Mouse (Mus musculus): Measurements from ENCODE around the gene Lrwd1. TPM values are rescaled to one million over a fixed set of nuclear protein-coding genes. Genes with fewer than 3 reads are reported as not detected.

Lrwd1 gene
- 0.37 TPM for polyA plus RNA-seq (2014; fragmentation: Illumina TruSeq; extraction: RNeasy Lipid Tissue Mini Kit (QIAGEN cat#74804); ENCODE audit: low replicate concordance)

DNA sequence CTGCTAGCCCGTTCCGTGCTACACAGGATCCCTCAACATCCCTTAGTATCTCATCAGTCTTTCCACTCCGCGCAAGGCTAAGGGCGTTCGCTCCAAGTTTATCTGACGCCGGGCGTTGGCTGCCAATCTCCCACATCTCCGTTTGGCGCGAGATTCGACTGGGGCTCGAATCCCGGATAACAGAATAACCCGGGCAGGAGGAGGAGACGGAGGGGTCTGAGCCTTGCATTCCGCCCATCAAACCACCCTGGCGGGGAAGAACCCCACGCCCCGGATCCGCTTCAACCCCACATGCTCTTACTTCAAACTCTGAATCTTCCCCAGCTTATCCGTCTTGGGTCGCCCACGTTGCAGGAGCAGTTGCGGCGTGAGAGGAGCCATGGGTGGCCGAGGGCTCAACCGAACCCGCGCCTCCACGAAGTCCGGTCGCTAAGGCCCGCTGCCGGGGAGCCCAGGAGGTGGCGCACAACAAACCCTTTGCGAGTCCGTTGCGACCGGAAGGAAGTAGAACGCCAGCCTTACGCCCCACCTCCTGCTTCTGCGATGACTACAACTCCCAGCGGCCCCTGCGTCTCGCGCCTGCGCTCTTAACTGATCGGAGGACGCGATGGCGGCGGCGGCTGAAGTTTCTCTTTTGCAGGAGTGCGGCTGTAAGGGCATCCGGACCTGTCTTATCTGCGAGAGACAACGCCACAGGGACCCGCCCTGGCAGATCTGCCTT is at the start of gene Lrwd1, which contains the start of gene Alkbh4:
Gene Lrwd1, minus strand, starts transcription at position 504 of the 721 bp plus-strand sequence.
Gene Alkbh4, plus strand, starts transcription at position 576 of the 721 bp plus-strand sequence.

DNA sequence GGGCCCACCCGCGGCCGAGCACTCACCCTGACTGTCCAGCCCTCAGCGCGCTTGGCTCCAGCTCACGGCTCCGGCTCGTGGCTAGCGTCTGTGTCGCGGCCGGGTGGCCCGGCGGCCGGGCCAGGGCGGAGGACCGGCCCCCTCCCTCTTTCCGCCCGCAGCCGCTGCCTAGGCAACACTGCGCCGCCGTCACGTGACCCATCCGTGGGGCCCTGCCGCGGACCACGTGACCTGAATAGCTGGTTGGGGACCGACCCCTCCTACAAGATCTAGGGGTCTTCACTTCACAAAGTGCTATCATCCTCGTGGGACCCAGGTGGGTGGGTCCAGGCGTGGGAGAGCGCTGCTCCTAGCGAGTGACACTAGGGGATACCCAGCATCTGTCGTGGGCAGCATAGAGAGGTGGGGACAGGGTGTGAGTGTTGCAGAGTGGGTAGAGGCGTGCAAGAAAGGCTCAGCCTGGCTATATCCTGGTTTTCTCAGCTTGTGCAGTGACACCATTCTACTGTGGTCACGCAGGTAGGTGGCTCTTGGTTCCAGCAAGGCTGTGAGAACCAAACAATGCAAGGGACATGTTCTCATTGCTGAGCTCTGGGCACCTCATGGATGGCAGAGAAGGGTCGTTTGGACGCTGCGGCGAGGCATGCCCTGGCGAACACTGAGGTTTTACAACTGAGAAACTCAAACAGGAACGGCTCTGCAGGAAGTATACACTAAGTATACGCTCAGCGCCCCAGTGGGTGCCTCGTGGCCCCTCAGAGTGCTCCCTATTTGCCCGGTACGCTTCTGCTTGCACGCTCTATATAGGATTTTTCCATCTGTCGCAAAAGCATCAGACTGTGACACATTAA is 34.9 kb upstream of the Lrwd1 start, which contains the start of gene Orai2:
Gene Orai2, minus strand, starts transcription at position 202 of the 851 bp plus-strand sequence.

DNA sequence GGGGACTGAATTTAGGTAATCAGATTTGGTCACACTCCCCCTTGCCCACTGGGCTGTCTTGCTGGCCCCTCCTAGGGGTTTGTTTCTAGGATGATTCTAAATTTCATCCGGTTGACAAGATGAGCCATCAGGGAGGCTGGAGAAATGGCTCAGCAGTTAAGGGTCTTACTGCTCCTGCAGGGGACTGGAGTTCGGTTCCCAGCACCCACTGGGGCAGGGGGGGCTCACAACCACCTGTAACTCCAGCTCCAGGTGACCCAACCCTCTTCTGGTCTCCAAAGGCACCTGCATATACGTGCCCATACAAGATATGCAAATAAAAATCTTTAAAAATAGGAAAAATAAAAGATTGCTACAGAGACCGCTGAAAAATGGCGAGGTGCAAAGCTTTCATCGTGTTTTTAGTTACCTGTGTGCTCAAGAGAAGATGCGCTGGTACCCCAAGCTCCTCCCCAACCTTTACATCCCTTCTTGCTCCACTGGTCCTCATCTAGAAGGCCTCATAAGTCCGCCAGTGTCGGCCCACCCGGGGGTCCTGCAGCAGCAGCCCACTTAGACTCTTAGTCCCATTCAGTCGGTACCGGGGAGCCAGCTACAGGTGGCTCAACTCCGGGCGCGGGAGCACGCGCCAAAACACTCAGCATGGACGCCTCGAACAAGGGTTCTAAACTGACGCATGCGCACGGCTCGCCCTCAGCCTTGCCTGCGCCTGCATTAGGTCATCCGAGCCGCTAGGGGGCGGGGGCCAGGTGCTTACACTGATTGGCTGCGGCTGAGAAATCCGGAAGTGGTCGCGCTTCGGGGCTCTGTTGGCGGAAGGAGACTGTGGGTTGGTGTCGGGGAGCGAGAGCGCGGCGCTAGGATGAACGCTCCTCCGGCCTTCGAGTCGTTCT is 19.7 kb downstream of the Lrwd1 start, which contains the start of gene Polr2j:
Gene Polr2j, plus strand, starts transcription at position 741 of the 893 bp plus-strand sequence.

DNA sequence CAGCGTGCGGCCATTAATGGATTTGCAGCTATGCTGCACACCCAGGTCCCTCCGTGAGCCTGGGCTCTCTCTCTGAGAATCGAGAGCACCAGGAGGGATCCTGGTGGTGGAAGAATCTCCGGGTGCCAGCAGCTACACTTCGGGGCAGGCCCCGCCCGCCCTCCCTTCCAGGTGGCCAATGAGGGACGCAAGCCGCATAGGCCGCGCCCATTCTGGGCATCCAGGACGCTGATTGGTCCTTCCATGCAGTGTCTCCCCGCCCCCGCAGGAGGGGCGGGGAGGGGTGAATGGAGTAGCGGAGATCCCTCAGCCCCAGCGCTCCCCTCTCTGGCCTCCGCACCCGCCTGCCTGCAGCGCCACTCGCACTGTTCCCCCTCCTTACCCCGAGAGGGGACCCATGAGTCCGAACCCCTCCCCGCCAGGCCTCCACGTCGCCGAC is 52.2 kb downstream of the Lrwd1 start, which contains the start of gene Rasa4:
Gene Rasa4, plus strand, starts transcription at position 248 of the 439 bp plus-strand sequence.

Other genes with a start within 250 kb of the Lrwd1 start
- gene Hspb1, start 248.2 kb downstream of the Lrwd1 start, polyA plus RNA-seq (2014; fragmentation: Illumina TruSeq; extraction: RNeasy Lipid Tissue Mini Kit (QIAGEN cat#74804); ENCODE audit: low replicate concordance): not detected
- 40.8 TPM for gene Ywhag, start 201.5 kb downstream of the Lrwd1 start, polyA plus RNA-seq (2014; fragmentation: Illumina TruSeq; extraction: RNeasy Lipid Tissue Mini Kit (QIAGEN cat#74804); ENCODE audit: low replicate concordance)
- 0.63 TPM for gene Ssc4d, start 161.5 kb downstream of the Lrwd1 start, polyA plus RNA-seq (2014; fragmentation: Illumina TruSeq; extraction: RNeasy Lipid Tissue Mini Kit (QIAGEN cat#74804); ENCODE audit: low replicate concordance)
- gene Zp3, start 156.0 kb downstream of the Lrwd1 start, polyA plus RNA-seq (2014; fragmentation: Illumina TruSeq; extraction: RNeasy Lipid Tissue Mini Kit (QIAGEN cat#74804); ENCODE audit: low replicate concordance): not detected
- 0.07 TPM for gene Dtx2, start 141.3 kb downstream of the Lrwd1 start, polyA plus RNA-seq (2014; fragmentation: Illumina TruSeq; extraction: RNeasy Lipid Tissue Mini Kit (QIAGEN cat#74804); ENCODE audit: low replicate concordance)
- 0.15 TPM for gene Upk3b, start 97.6 kb downstream of the Lrwd1 start, polyA plus RNA-seq (2014; fragmentation: Illumina TruSeq; extraction: RNeasy Lipid Tissue Mini Kit (QIAGEN cat#74804); ENCODE audit: low replicate concordance)
- gene Upk3bl, start 81.6 kb downstream of the Lrwd1 start, polyA plus RNA-seq (2014; fragmentation: Illumina TruSeq; extraction: RNeasy Lipid Tissue Mini Kit (QIAGEN cat#74804); ENCODE audit: low replicate concordance): not detected
- gene Rasa4, start 52.2 kb downstream of the Lrwd1 start, polyA plus RNA-seq (2014; fragmentation: Illumina TruSeq; extraction: RNeasy Lipid Tissue Mini Kit (QIAGEN cat#74804); ENCODE audit: low replicate concordance): 0.74 TPM
- gene Polr2j, start 19.4 kb downstream of the Lrwd1 start, polyA plus RNA-seq (2014; fragmentation: Illumina TruSeq; extraction: RNeasy Lipid Tissue Mini Kit (QIAGEN cat#74804); ENCODE audit: low replicate concordance): 3.5 TPM
- gene Alkbh4, start 72 bp upstream of the Lrwd1 start, polyA plus RNA-seq (2014; fragmentation: Illumina TruSeq; extraction: RNeasy Lipid Tissue Mini Kit (QIAGEN cat#74804); ENCODE audit: low replicate concordance): 0.74 TPM
- gene Orai2, start 34.6 kb upstream of the Lrwd1 start, polyA plus RNA-seq (2014; fragmentation: Illumina TruSeq; extraction: RNeasy Lipid Tissue Mini Kit (QIAGEN cat#74804); ENCODE audit: low replicate concordance): 0.97 TPM
- gene Prkrip1, start 62.9 kb upstream of the Lrwd1 start, polyA plus RNA-seq (2014; fragmentation: Illumina TruSeq; extraction: RNeasy Lipid Tissue Mini Kit (QIAGEN cat#74804); ENCODE audit: low replicate concordance): 15.0 TPM
- not detected for gene Sh2b2, start 110.5 kb upstream of the Lrwd1 start, polyA plus RNA-seq (2014; fragmentation: Illumina TruSeq; extraction: RNeasy Lipid Tissue Mini Kit (QIAGEN cat#74804); ENCODE audit: low replicate concordance)

All from small intestine, adult 10 weeks (tissue).